Mouse (Mus musculus): ENCODE measurements around the gene Clcn2.

The Clcn2 gene

DNA sequence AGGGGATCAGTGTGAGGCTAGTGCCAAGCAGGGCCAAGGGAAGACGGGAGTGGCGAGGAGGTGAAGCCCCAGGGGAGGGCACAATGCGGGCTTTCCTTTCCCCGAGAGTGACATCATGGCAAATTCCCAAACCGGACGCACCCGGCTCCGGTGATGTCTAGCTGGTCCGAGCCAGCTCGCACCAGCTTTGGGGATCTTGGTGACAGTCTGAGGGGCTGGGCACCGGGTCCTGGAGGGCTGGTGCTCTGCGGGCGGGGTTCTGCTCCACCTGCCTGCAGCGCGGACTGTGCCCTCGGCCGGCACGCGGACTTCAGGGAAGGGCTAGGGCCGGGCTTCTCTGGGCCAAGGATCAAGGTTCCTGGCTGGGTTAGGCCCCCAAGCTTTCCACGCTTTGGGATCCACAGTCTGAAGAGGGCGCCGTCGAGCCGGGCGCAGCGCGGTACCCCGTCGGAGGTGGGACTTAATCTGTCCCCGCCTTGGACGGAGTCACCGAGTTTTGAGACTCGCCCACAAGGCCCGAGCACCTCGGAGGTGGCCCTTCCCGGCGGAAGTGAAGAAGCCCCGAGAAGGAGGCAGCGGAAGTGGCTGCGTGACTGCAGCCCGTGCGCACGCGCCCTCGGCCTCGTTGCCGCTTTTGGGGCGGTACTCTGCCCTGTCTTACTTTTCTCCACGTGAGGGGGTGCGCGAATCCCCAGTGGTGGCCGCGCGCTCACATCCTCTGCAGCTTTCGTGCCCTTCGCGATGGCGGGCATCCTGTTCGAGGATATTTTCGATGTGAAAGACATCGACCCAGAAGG lies at the start of gene Clcn2, which contains the start of gene Polr2h:
Clcn2 (minus strand) TSS at position 566 of the 797 bp plus-strand sequence.
Polr2h (plus strand) TSS at position 485 of the 797 bp plus-strand sequence.
- DNase-seq (ENCODE audit: low read depth, low spot score): peak; percentile 99

DNA sequence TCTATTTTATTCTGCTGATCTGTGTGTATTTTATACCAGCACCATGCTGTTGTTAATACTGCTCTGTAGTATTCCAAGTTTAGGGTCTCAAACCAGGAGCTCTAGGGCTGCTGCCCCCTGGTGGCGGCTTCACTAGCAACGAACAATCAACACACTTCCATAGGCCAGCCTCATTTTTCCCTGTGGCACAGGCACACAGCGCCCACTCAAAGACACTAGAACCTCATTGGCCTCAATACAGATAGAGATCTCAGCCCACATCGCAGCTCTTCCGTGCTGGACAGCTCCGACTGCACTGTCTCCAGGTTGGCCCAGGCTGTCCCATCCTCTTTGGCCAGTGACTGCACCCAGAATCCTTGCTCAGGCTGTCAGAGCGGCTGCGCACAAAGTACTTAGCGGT lies 47.7 kb upstream of the Clcn2 start:
- DNase-seq (ENCODE audit: low read depth, low spot score): peak; percentile 94

GRCm38 (mm10) chr16:20761681-20762080 lies 44.1 kb upstream of the Clcn2 start:
- peak; percentile 43 for DNase-seq (ENCODE audit: low read depth, low spot score)

GRCm38 (mm10) chr16:20757385-20757784 lies 39.8 kb upstream of the Clcn2 start:
- DNase-seq (ENCODE audit: low read depth, low spot score): no peak

- no peak for DNase-seq (ENCODE audit: low read depth, low spot score)
Observed at GRCm38 (mm10) chr16:20756052-20756451, 38.5 kb upstream of the Clcn2 start.

GRCm38 (mm10) chr16:20750518-20750917 lies 33.0 kb upstream of the Clcn2 start:
- DNase-seq (ENCODE audit: low read depth, low spot score): no peak

DNA sequence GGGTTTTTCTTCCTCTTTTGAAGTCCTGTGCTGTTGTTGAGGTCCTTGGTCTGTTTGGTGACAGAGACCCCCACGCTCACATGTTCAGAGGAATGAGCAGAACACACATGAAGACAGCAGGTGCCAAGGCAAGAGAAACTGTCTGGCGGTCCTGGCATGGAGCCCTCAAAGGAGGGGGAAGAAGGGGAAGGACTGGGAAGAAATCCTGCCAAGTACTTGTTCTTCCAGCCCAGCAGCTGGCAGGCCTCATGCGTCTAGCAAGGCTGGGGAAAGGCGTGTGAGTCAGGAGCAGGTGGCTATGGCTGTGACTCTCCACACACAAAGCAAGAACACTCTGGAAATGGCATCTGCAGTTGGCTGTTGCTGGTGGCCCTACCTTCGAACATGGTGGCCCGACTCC lies 29.1 kb upstream of the Clcn2 start:
- DNase-seq (ENCODE audit: low read depth, low spot score): no peak

DNA sequence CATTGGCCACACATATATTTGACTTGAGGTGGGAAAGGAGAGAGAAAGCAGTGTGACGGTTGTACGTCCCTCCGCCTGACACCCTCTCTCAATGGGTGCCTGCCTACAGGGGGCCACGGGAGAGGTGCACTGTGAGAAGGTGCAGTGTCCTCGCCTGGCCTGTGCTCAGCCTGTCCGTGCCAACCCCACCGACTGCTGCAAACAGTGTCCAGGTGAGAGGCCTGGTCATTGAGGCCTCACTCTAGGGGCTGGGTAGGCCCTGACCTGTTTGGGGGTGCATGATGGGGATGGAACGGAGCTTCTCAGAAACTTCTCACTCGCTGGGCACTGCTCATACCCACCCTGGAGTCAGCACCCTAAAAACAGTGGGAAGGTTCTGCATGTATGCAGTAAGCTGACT lies 22.3 kb upstream of the Clcn2 start:
- DNase-seq (ENCODE audit: low read depth, low spot score): no peak

DNA sequence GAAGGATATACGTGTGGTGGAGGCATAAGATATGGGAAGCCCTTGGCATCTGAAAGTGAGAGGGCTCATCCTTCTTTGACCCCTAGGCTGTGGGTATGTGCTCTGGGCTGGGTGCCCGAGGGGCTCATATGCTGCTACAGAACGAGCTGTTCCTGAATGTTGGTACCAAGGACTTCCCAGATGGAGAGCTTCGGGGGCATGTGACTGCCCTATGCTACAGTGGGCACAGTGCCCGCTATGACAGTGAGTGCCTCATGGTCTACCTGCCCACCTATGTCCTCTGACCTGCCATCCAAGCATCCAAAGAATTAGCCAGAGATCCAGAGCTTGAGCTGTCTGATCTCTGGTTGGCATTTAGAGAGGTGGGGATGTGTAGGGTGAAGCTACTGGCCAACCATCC lies 19.3 kb upstream of the Clcn2 start:
- no peak for DNase-seq (ENCODE audit: low read depth, low spot score)

DNA sequence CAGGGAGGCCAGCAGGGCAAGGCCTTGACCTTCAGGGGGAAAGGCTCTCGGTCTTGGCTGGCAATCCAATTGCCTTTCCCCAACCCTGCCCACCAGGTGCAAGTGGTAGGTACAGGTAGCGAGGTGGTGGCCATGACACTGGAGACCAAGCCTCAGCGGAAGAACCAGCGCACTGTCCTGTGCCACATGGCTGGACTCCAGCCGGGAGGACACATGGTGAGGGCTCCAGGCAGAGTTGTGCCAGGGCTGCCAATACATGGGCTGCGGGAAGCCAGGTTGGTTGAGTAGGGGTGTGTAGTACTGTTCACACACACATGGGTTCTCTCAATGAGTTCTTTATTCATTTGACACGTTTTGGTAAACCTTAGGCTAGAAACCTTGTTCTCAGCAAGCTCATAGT lies 18.6 kb upstream of the Clcn2 start:
- no peak for DNase-seq (ENCODE audit: low read depth, low spot score)

GRCm38 (mm10) chr16:20735651-20736050 lies 18.1 kb upstream of the Clcn2 start:
- DNase-seq (ENCODE audit: low read depth, low spot score): no peak

GRCm38 (mm10) chr16:20733731-20734730 lies 16.5 kb upstream of the Clcn2 start, which contains the start of gene Thpo:
Thpo (minus strand) TSS chr16:20734511.
- DNase-seq (ENCODE audit: low read depth, low spot score): peak; percentile 32

GRCm38 (mm10) chr16:20732925-20733730 lies 15.6 kb upstream of the Clcn2 start, which contains the start of gene Chrd:
Chrd (plus strand) TSS chr16:20733127.
- peak; percentile 56 for DNase-seq (ENCODE audit: low read depth, low spot score)

DNA sequence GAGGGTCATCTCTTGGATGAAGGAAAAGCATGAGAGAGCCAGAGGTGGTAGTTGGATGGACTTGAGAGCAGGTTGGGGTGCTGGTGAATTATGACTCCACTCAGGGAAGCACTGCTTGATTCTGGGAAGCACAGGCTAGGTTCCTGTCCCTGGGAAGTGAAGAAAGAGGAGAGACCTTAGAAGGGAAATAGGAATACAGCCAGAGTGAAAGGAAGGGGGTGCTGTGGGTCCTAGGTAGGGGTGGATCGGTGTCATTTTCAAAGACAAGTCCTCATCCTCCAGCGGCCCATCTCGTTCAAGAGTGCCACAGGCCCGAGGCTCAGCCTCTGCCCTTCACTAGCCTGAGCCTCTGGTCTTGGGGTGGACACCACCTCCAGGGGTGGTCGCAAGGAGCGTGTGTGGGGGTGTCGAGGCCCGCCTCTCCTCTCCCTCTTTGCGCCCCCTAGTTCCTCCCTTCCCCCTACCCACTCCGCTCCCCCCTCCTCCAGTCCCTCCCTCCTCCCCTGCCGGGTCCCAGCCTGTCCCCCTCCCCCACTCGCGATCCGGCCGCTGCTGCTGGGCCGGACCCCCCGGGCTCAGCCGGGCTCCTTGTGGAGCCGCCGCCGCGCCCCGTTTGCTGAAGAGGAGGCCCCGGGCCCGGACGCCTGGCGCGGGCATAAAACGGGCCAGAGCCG lies 14.8 kb upstream of the Clcn2 start:
- peak; percentile 48 for DNase-seq (ENCODE audit: low read depth, low spot score)

DNA sequence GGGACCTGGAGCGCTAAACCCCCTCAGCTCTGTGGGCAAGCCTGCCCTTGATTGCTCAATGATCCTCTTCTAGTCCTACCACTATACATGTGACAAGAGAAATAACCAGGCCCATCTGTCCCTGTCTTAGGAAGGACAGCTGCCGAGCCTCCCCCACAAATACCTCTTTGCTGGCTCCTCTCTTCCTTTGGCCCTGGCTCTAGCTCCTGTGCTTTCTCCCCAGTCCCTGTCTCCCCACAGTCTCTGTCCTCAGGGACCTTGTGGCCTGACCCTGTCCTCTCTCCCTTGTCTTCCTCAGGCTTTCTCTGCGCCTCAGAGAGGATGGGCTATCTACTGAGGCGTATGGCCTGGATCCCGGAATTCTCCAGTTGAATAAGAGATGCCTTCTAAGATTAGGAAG lies 14.1 kb upstream of the Clcn2 start:
- DNase-seq (ENCODE audit: low read depth, low spot score): no peak

DNA sequence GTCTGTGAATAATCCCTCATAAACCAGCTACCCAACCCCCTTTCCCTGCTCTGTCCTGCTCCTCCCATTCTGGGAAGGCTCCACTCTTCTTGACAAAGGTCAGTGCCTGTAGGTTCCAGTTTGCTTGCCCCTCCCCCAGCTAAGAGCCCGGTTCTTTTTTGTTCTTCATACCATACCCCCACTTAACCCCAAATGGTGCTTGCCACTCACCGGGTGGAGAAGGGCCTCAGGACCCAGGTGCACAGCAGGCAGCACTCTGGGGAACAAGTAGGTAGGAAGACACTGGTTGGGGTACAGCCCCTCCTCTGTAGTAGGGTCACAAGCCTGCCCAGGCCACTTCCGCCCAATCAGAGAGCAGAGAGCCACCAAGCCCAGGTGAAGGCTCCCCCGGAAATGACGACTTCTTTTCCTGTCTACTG lies 12.8 kb upstream of the Clcn2 start:
- DNase-seq (ENCODE audit: low read depth, low spot score): peak; percentile 67

- no peak for DNase-seq (ENCODE audit: low read depth, low spot score)
Observed at GRCm38 (mm10) chr16:20726384-20726783, 8.8 kb upstream of the Clcn2 start.

DNA sequence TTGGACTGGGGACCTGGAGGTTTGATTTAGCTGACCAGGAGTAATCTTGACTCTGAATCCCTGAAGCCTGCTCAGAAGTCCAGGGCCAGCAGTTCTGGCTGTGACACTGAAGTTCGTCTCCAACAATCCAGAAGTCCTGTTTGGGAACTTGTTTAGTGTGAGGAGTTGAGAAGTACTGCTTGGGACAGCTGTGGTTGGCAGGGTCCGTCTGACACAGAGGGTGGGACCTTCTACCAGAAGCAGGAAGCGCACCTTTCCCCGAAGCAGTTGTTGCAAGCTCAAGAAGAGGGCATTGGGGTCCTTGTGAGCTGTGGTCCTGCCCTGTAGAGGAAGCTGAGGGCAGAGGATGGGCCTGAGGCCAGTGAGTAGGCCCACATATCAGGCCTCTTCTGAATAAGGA lies 8.2 kb upstream of the Clcn2 start:
- no peak for DNase-seq (ENCODE audit: low read depth, low spot score)

- no peak for DNase-seq (ENCODE audit: low read depth, low spot score)
Observed at GRCm38 (mm10) chr16:20725321-20725720, 7.8 kb upstream of the Clcn2 start.

DNA sequence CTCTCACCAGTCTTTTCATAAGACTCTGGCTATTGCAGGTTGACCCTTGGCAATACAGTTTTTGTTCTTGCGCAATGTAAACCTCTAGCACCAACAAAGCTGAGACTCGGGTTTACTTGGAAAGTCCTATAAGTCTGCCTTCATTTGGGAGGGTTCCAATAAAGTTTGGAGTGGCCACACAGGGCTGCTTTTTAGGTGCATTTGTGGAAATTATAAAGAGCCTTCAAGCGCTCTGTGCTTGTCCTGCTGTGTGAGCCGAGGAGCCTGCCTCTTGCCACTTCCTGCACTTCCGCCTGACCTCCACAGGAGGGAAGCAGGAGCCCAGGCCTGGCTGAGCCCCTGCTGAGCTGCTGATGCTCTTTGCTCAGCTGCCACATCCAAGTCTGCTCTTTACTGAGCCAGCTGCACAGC lies 6.8 kb upstream of the Clcn2 start:
- DNase-seq (ENCODE audit: low read depth, low spot score): peak; percentile 88

DNA sequence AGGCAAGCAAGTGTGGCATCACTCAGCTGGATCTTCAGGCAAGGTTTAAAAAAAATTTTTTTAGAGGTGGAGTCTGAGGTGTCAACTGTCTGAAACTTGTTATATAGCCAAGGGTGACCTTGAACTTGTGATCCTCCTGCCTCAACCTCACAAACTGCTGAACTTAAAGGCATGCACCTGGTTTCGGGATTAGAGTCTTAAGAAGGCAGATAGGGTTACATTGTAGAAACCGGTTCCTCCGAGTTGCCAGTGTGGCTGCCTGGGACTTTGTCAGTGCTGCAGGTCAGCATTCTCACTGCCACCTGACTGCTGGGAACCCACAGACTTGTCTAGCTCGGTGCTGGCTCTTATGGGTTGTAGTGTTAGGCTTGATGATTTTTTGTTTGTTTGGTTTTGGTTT lies 5.7 kb upstream of the Clcn2 start:
- DNase-seq (ENCODE audit: low read depth, low spot score): peak; percentile 64
